Mouse (Mus musculus): ENCODE measurements around the gene Hdac2. TPM values are rescaled to one million over a fixed set of nuclear protein-coding genes. Genes with fewer than 3 reads are reported as not detected.

The Hdac2 gene
- total RNA-seq, 1 experiment, result 91.3 TPM

DNA sequence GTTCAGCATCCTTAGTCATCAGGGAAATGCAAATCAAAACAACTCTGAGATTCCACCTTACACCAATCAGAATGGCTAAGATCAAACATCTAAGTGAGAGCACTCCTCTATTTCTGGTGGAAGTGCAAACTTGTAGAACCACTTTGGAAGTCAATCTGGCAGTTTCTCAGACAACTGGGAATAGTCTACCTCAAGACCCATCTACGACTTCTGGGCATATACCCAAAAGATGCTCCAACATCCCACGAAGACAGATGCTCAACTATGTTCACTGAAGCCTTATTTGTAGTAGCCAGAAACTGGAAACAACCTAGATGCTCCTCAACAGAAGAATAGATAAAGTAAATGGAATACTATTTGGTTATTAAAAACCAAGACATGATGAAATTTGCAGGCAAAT is 22.6 kb upstream of the Hdac2 start:
- Histone ChIP-seq H3K4me1 (ENCODE audit: control insufficient read depth in 2 of 2, insufficient read depth in 2 of 2, low read length in 2 of 2, poor library complexity in 1 of 2) (no peaks in the 10 kb centered on the region), H3K4me3 (ENCODE audit: insufficient read depth in 1 of 2, low read depth in 1 of 2, low read length in 2 of 2, poor library complexity in 1 of 2, severe bottlenecking in 1 of 2) (no peak overlapping the region), H3K36me3 (ENCODE audit: control insufficient read depth, insufficient read depth, low read length, poor library complexity, severe bottlenecking) (no peaks in the 10 kb centered on the region), H3K27ac (ENCODE audit: insufficient read depth, low read depth, low read length, poor library complexity, severe bottlenecking) (no peak overlapping the region), H3K9me3 (ENCODE audit: control insufficient read depth, insufficient read depth, low read depth, low read length) (no peaks in the 10 kb centered on the region), H3K9ac (ENCODE audit: insufficient read depth, low read depth, low read length, poor library complexity, severe bottlenecking) (no peak overlapping the region)
- in situ Hi-C loops (cut with MboI; ENCODE audit: low sequenced_read_pairs in 2 of 2, unreplicated experiment in 2 of 2), result no loop called here
- no peak for TF ChIP-seq CHD2 (IDR thresholded peaks at IDR 0.05; ENCODE audit: low read depth, low read length)
- no peak for TF ChIP-seq ZNF384 (IDR thresholded peaks at IDR 0.05; ENCODE audit: low read depth, low read length)
- no peak for TF ChIP-seq ZC3H11A (IDR thresholded peaks at IDR 0.05; ENCODE audit: borderline replicate concordance, low read depth, low read length)
- TF ChIP-seq MAFK (IDR thresholded peaks at IDR 0.05; ENCODE audit: insufficient read depth, low read depth, low read length), result no peak
- no peak for TF ChIP-seq HCFC1 (IDR thresholded peaks at IDR 0.05; ENCODE audit: borderline replicate concordance, insufficient read depth, low read length)
- DNase-seq (ENCODE audit: low read depth, low spot score), result no peak

GRCm38 (mm10) chr10:36952622-36953021 is 21.7 kb upstream of the Hdac2 start:
- TF ChIP-seq ZNF384 (IDR thresholded peaks at IDR 0.05; ENCODE audit: low read depth, low read length) (no peak), CHD2 (IDR thresholded peaks at IDR 0.05; ENCODE audit: low read depth, low read length) (no peak), MAFK (IDR thresholded peaks at IDR 0.05; ENCODE audit: insufficient read depth, low read depth, low read length) (no peak), HCFC1 (IDR thresholded peaks at IDR 0.05; ENCODE audit: borderline replicate concordance, insufficient read depth, low read length) (no peak), ZC3H11A (IDR thresholded peaks at IDR 0.05; ENCODE audit: borderline replicate concordance, low read depth, low read length) (no peak)

GRCm38 (mm10) chr10:36959563-36960110 is 14.7 kb upstream of the Hdac2 start:
- Histone ChIP-seq H3K27ac (ENCODE audit: insufficient read depth, low read depth, low read length, poor library complexity, severe bottlenecking) (no peak overlapping the region), H3K36me3 (ENCODE audit: control insufficient read depth, insufficient read depth, low read length, poor library complexity, severe bottlenecking) (no peaks in the 10 kb centered on the region), H3K9ac (ENCODE audit: insufficient read depth, low read depth, low read length, poor library complexity, severe bottlenecking) (no peak overlapping the region), H3K4me3 (ENCODE audit: insufficient read depth in 1 of 2, low read depth in 1 of 2, low read length in 2 of 2, poor library complexity in 1 of 2, severe bottlenecking in 1 of 2) (no peak overlapping the region), H3K9me3 (ENCODE audit: control insufficient read depth, insufficient read depth, low read depth, low read length) (no peaks in the 10 kb centered on the region), H3K4me1 (ENCODE audit: control insufficient read depth in 2 of 2, insufficient read depth in 2 of 2, low read length in 2 of 2, poor library complexity in 1 of 2) (no peaks in the 10 kb centered on the region)
- TF ChIP-seq MAFK (IDR thresholded peaks at IDR 0.05; ENCODE audit: insufficient read depth, low read depth, low read length), result no peak
- no peak for TF ChIP-seq HCFC1 (IDR thresholded peaks at IDR 0.05; ENCODE audit: borderline replicate concordance, insufficient read depth, low read length)
- no peak for TF ChIP-seq ZNF384 (IDR thresholded peaks at IDR 0.05; ENCODE audit: low read depth, low read length)
- TF ChIP-seq CHD2 (IDR thresholded peaks at IDR 0.05; ENCODE audit: low read depth, low read length), result no peak
- no peak for TF ChIP-seq ZC3H11A (IDR thresholded peaks at IDR 0.05; ENCODE audit: borderline replicate concordance, low read depth, low read length)
- DNase-seq (ENCODE audit: low read depth, low spot score), result no peak
- in situ Hi-C loops (cut with MboI; ENCODE audit: low sequenced_read_pairs in 2 of 2, unreplicated experiment in 2 of 2), result no loop called here

More at GRCm38 (mm10) chr10:36952622-36953021, 21.7 kb upstream of the Hdac2 start:
- Histone ChIP-seq H3K27ac (ENCODE audit: insufficient read depth, low read depth, low read length, poor library complexity, severe bottlenecking) (no peak overlapping the region), H3K4me1 (ENCODE audit: control insufficient read depth in 2 of 2, insufficient read depth in 2 of 2, low read length in 2 of 2, poor library complexity in 1 of 2) (no peaks in the 10 kb centered on the region), H3K4me3 (ENCODE audit: insufficient read depth in 1 of 2, low read depth in 1 of 2, low read length in 2 of 2, poor library complexity in 1 of 2, severe bottlenecking in 1 of 2) (no peak overlapping the region), H3K9ac (ENCODE audit: insufficient read depth, low read depth, low read length, poor library complexity, severe bottlenecking) (no peak overlapping the region), H3K36me3 (ENCODE audit: control insufficient read depth, insufficient read depth, low read length, poor library complexity, severe bottlenecking) (no peaks in the 10 kb centered on the region), H3K9me3 (ENCODE audit: control insufficient read depth, insufficient read depth, low read depth, low read length) (no peaks in the 10 kb centered on the region)
- no peak for DNase-seq (ENCODE audit: low read depth, low spot score)
- in situ Hi-C loops (cut with MboI; ENCODE audit: low sequenced_read_pairs in 2 of 2, unreplicated experiment in 2 of 2), result no loop called here

- in situ Hi-C loops (cut with MboI; ENCODE audit: low sequenced_read_pairs in 2 of 2, unreplicated experiment in 2 of 2), result no loop called here
- no peak overlapping the region for H3K27ac ChIP-seq (ENCODE audit: insufficient read depth, low read depth, low read length, poor library complexity, severe bottlenecking)
- no peak overlapping the region for H3K4me3 ChIP-seq (ENCODE audit: insufficient read depth in 1 of 2, low read depth in 1 of 2, low read length in 2 of 2, poor library complexity in 1 of 2, severe bottlenecking in 1 of 2)
- H3K36me3 ChIP-seq (ENCODE audit: control insufficient read depth, insufficient read depth, low read length, poor library complexity, severe bottlenecking), result no peaks in the 10 kb centered on the region
- DNase-seq (ENCODE audit: low read depth, low spot score), result no peak
- H3K9me3 ChIP-seq (ENCODE audit: control insufficient read depth, insufficient read depth, low read depth, low read length), result no peaks in the 10 kb centered on the region
- H3K9ac ChIP-seq (ENCODE audit: insufficient read depth, low read depth, low read length, poor library complexity, severe bottlenecking), result no peak overlapping the region
- TF ChIP-seq ZNF384 (IDR thresholded peaks at IDR 0.05; ENCODE audit: low read depth, low read length) (no peak), HCFC1 (IDR thresholded peaks at IDR 0.05; ENCODE audit: borderline replicate concordance, insufficient read depth, low read length) (no peak), CHD2 (IDR thresholded peaks at IDR 0.05; ENCODE audit: low read depth, low read length) (no peak)
- H3K4me1 ChIP-seq (ENCODE audit: control insufficient read depth in 2 of 2, insufficient read depth in 2 of 2, low read length in 2 of 2, poor library complexity in 1 of 2), result no peaks in the 10 kb centered on the region
Measured at GRCm38 (mm10) chr10:36964406-36964805, 9.9 kb upstream of the Hdac2 start.
